Mouse (Mus musculus) heart, postnatal 4 days (tissue): Measurements from ENCODE around the gene Serinc5. TPM values are rescaled to one million over a fixed set of nuclear protein-coding genes. Genes with fewer than 3 reads are reported as not detected.
A peak's percentile ranks its signal among the peaks of the same experiment; 100 is the strongest.

Experiments
- DNase-seq: peaks from one replicate; pipeline ENCODE4 v3.0.0; 2021
- total RNA-seq, 2 experiments: library from RNA; stranded (reverse); gene quantifications; 2 replicates each; pipeline ENCODE4 v1.2.3; 2021

The Serinc5 gene
- total RNA-seq, 2 experiments from 2014 or later: 27.5 to 29.4 TPM

GRCm38 (mm10) chr13:92705016-92705535 lies 94.2 kb downstream of the Serinc5 start:
- DNase-seq: no peak

DNA sequence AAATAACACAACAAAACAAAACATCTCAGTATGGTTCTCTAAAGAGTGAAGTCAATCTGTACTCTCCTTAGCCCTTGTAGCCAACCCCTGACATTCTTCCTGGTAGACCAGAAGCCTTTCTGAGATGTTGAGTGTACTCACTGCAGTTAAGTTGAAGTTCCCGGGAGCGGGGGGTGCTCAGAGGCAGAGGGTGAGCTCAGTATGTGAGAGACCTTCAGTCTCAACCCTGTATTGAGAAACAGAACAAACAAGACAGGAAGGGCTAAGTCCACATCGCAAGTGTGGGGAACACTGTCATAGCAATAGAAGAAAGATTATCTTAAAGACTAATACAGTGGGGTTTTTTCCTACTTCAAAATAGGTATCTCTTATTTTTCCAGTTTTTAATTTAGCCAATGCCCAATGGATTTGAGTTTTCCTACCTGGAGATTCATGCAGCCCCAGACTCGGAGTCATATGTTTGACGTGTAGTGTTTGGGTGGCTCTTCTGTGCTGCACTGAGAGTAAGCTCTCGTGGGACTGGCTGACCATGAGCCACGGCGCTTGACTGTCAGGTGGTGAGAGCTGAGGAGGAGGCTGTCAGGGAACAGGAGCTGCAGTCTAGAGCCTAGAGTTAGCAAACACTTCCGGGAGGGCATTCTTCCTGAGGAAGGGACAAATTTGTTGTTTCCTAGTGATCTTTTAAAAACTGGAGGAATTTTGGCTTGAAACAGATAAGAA lies 95.6 kb downstream of the Serinc5 start:
- no peak for DNase-seq

DNA sequence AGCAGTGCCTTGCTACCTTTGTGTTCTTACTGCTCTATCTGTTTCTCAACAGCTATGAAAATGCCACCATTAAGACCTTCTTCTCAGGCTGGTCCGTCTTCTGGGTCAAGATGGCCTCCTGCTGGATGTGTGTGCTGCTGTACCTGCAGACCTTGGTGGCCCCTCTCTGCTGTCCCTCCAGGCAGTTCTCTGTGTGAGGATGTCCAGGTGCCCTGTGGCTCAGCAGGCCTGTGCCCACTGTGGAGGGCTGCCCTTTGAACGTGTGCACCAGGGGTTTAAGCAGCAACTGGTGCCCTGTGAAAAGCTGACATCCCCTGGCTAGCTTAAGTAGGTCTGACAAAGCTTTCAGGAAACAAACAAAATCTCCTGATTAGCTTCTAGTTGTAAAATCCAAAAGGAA lies 97.0 kb downstream of the Serinc5 start:
- DNase-seq: no peak

DNA sequence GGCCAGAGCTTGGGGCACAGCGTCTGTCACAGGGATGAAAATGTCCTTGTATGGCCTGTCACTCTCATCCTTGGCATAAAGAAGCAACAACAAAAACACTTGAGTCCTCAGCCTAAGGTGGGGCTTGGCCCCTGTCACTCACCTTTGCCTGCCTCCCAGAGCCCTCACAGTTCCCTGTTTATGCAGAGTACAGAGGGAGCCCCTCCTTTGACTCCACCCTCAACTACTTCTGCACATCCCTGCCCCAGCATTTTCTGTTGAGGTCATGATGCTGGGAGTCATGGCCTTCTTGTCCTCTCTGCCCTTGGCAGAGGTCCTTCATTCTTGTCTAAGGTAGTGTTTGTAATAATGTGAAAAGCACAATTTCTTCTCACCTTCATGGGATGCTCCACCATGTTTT lies 97.6 kb downstream of the Serinc5 start:
- DNase-seq: no peak

DNA sequence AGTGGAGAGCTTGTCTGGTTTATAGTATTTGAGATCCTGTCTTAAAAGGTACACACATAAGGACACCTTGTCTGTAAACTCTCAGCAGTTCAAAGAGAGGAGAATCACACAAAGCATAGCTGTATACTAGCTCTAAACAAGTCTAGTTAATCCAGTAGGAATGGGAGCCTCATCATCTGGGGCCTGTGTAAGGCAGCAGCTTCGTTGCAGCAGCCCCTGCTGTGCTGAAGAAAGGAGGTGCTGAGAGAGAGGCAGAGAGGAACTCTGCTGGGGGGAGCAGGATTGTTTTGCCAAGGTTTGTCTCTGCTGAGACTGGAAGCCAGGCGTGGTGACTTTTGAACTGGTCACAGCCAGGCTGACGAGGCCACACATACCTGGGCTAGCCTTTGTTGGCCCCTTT lies 98.6 kb downstream of the Serinc5 start:
- DNase-seq: no peak

DNA sequence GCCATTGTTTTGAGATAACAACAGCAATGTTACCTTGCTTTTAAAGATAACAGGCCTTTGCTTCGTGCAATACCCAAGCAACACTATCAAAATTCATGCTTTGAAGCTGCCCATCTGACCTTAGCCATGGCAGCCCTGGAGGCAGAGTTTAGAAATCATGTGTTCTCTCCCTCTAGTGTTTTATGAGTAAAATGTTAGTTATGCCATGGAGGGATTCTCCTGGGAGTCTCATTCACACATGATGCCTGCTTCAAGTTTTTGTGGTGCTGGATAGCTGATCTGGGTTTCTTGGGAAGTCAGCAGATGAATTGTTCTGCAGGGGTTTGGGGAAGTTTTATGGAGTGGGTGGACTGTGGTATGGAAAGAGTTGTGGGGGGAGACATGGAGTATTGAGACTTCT lies 99.5 kb downstream of the Serinc5 start:
- DNase-seq: no peak

DNA sequence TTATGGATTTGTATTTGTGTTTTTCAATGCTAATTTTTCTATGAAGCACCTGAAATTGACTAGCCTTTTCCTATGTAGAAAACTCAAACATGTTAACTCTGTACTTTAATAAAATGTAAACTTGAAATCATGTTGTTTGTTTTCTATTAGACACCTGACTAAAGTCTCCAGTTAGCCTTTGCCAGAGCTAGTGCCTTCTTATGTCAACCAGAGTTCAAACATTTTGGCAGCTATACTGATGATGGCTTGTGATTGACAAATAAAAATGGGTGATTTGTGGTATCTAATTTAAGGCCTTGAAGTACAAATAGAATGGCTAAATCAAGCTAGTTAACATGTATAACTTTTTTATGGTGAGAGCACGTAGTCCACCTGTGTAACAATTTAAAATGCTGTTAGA lies 100.9 kb downstream of the Serinc5 start:
- DNase-seq: no peak

DNA sequence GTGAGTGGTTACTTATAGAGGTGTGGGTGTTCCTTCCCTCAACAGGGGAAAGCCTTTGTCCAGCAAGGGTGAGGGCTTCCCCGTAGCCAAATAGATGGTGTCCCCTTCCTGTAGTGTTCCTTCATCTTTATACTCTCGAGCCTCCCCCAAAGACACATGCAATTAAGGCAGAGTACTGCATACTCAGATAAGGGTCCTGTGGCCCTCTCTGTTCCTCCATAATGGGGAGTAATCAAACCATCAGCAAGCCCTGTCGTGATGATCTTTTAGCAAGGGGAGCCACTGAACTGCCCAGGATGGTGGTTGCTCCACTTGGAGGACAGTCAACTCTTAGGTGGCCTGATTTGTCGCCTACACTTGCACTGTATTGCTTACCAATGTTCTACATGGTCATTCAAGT lies 101.7 kb downstream of the Serinc5 start:
- DNase-seq: no peak

GRCm38 (mm10) chr13:92717851-92718665 lies 107.2 kb downstream of the Serinc5 start:
- no peak for DNase-seq

- no peak for DNase-seq
Observed at GRCm38 (mm10) chr13:92721006-92721405, 110.1 kb downstream of the Serinc5 start.

GRCm38 (mm10) chr13:92722389-92722788 lies 111.5 kb downstream of the Serinc5 start:
- DNase-seq: no peak

DNA sequence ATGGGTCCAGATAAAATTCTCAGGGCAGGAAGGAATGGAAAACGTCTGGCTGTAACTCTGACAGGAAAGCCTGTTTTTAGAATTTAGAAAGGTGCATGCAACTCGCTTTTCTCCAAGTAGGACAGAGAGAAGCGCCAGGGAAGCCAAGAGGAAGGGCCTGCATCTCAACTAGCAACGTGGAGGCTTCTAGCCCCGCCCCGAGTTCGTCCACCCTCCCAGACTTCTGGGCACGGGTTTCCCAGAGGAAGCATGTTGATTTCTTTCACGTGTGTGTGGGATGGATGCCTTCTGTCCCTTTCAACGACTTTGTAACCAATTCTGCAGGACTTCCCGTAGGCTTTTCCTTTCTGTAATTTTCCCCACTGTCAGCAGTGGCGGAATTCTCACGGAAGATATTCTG lies 118.9 kb downstream of the Serinc5 start:
- peak; percentile 59 for DNase-seq

GRCm38 (mm10) chr13:92731811-92732210 lies 120.9 kb downstream of the Serinc5 start:
- no peak for DNase-seq

DNA sequence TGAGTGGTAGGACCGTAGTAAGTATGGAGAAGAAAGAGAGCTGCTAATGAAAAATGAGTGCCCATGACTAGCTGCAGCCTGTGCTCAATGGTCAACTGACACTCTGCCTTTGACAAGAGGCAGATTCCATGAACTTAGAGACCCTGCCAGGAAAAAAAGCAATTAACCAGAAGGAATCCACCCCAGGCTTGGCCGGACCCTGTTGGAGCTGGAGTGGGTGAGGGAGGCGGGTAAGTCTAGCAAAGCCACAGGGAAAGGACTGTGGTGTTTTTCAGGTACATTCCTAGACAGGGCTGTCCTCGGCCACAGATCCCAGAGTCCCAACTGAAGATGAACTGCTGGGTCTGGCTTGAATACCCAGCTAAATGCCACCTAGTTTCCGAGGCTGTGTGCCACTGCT lies 121.9 kb downstream of the Serinc5 start:
- no peak for DNase-seq

DNA sequence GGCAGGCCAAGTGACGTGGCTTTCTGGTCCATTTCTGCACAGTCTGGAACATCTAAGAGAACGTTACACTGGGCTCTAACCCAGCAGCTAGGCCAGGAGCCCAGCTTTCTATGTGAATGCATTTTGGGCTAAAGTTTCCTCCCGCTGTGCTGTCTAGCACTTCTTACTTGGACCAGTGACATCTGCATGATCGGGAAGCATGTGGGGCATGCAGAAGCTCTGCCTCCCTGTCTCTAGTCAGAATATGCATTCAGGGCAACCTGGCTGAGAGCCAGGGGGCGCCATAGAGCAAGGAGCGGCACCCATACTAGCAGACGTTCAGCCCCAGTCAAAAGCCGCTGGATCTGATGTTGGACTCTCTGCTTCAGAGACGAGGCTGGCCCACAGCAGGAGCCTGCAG lies 122.4 kb downstream of the Serinc5 start:
- peak; percentile 60 for DNase-seq

GRCm38 (mm10) chr13:92733741-92734140 lies 122.8 kb downstream of the Serinc5 start:
- DNase-seq: no peak

GRCm38 (mm10) chr13:92735693-92736092 lies 124.8 kb downstream of the Serinc5 start:
- no peak for DNase-seq

DNA sequence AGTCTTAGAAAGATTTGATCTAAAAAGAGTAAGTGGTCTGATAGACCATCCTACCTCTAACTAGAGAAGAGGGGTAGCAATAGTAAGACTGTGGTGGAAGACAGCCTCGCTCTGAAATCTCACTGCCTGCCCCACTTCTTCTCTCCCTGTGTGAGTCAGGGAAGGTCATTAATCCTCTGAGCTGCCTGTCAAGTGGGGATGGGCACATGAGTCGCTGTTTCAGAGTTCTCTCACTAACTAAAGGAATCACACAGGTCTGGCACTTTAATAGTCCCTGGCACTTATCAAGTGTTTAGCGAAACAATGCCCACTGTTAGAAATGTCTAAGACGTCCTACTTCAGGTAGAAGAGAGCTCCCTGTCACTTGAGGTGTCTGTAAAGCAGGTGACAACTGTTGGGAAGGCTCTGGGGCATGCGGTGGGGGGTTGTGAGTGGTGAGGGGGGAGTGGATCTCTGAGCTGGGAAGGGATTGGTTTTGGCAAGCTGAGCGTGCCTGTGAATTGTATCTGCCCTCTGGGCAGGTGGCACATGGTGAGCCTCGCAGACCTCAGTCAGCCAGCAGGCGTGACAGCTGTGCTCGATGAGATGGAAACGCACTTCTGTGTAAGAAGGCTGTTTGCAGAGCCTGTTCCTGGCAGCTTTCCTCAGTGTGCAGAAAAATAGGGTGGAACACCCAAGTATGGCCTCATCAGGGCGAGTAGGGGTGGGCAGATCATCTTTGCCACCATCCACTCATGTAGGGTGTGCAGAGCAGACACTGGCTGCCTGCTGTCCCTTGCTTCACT lies 125.8 kb downstream of the Serinc5 start:
- DNase-seq: no peak

- no peak for DNase-seq
Observed at GRCm38 (mm10) chr13:92738821-92739220, 127.9 kb downstream of the Serinc5 start.

DNA sequence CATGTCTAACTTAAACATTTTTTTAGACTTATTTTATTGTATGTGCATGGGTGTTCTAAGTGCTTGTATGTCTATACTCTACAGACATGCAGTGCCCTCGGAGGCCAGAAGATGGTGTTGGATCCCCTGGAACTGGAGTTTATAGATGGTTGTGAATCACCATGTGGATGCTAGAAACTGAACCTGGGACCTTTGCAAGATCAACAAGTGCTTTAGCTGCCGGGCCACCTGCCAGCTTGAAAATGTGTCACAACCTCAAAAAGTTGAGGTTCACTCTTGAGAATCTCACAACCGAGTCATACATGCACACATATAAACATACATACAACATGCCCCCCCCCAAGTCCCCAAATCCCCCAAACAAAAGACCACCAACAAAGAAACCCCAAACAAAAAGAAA lies 129.0 kb downstream of the Serinc5 start:
- no peak for DNase-seq

DNA sequence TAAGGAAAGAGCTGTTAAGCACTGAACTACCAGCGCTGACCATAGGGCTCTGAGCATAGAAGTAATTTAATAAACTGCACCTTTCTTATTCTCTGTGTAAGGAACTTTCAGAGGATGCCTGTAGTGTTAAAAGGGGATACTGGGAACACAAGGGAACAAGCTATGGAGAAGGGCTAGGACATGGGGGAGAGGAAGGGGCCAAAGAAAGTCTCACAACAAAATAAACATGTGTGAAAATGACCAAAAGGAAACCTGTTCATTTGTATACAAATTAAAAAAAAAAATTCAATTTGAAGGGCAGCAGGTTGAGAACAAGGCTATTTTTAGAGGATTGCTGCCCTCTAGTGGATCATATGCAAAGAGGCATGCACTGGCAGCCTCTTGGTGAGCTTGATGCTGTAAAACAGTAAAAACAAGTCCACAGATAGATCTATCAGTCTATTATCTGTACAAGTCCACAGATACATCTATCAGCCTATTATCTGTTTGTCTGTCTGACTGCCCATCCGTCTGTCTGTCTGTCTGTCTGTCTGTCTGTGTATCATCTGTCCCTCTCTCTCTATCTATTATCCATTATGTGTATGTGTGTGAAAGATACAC lies 129.9 kb downstream of the Serinc5 start:
- DNase-seq: peak; percentile 52

GRCm38 (mm10) chr13:92742886-92743285 lies 132.0 kb downstream of the Serinc5 start:
- no peak for DNase-seq

DNA sequence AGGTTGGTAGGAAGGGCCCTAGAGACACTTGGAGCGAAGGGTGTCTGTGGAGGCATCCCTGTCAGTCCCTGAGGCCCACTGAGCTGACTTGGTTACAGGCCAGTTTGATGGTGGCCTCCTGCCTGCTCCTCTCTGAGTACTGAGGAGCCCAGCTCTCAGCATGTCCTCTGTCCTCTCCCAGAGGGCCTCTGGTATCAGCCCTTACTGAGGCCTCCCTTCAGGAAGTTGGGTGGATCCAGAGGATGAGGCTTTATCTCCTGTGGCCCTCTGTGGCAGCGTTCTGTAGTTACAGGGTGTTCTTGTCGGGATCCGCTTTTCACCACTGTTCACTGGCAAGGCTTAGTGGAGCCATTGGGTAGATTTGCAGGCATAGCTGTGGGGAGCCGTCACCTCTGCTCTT lies 132.4 kb downstream of the Serinc5 start:
- DNase-seq: no peak
